Mouse (Mus musculus): ENCODE measurements around the gene Cox6a2. TPM values are rescaled to one million over a fixed set of nuclear protein-coding genes. Genes with fewer than 3 reads are reported as not detected.

Cox6a2 gene
- polyA plus RNA-seq, 2 experiments: 53.8 to 70.8 TPM

GRCm38 (mm10) chr7:128234796-128235195 lies 28.6 kb upstream of the Cox6a2 start:
- no peak for DNase-seq (ENCODE audit: low spot score)
- no peak for TF ChIP-seq POLR2A (IDR thresholded peaks at IDR 0.05; ENCODE audit: borderline replicate concordance, extremely low read depth, insufficient read depth, insufficient read length)

GRCm38 (mm10) chr7:128231741-128232140 lies 25.6 kb upstream of the Cox6a2 start:
- H3K36me3 ChIP-seq (ENCODE audit: control insufficient read depth, insufficient read depth, low read length): 0 out of 2 replicates have a peak, but pooled peaks cover 4% of the 10 kb centered on the region
- H3K4me1 ChIP-seq (ENCODE audit: control insufficient read depth, insufficient read depth, low read length): peaks cover 2% of the 10 kb centered on the region
- H3K4me3 ChIP-seq (replicated peaks; ENCODE audit: low read length): no peak overlapping the region
- no peak overlapping the region for H3K4me2 ChIP-seq (replicated peaks; ENCODE audit: low read depth, low read length, severe bottlenecking)
- no peak for TF ChIP-seq POLR2A (IDR thresholded peaks at IDR 0.05; ENCODE audit: borderline replicate concordance, extremely low read depth, insufficient read depth, insufficient read length)
- no peak overlapping the region for H3K27ac ChIP-seq (replicated peaks; ENCODE audit: low read depth, low read length)
- WGBS: 39% methylated on average over 8 of the region's 8 CpGs
- DNase-seq (ENCODE audit: low spot score) (peak; percentile 14), ATAC-seq (ENCODE audit: low FRiP score, low read depth) (no peak)
- H3K27me3 ChIP-seq (ENCODE audit: control insufficient read depth, insufficient read depth, low read length): no peaks in the 10 kb centered on the region
- no peak overlapping the region for H3K9ac ChIP-seq (ENCODE audit: low read depth, low read length, severe bottlenecking)
- no peaks in the 10 kb centered on the region for H3K9me3 ChIP-seq (ENCODE audit: control insufficient read depth, low read length)

More at GRCm38 (mm10) chr7:128234796-128235195, 28.6 kb upstream of the Cox6a2 start:
- Histone ChIP-seq H3K4me1 (ENCODE audit: control insufficient read depth, insufficient read depth, low read length) (peaks cover 13% of the 10 kb centered on the region), H3K27me3 (ENCODE audit: control insufficient read depth, insufficient read depth, low read length) (no peaks in the 10 kb centered on the region), H3K9ac (ENCODE audit: low read depth, low read length, severe bottlenecking) (no peak overlapping the region), H3K4me3 (replicated peaks; ENCODE audit: low read length) (no peak overlapping the region), H3K4me2 (replicated peaks; ENCODE audit: low read depth, low read length, severe bottlenecking) (no peak overlapping the region), H3K9me3 (ENCODE audit: control insufficient read depth, low read length) (no peaks in the 10 kb centered on the region), H3K36me3 (ENCODE audit: control insufficient read depth, insufficient read depth, low read length) (0 out of 2 replicates have a peak, but pooled peaks cover 4% of the 10 kb centered on the region), H3K27ac (replicated peaks; ENCODE audit: low read depth, low read length) (no peak overlapping the region)
- 80% methylated on average over 2 of the region's 2 CpGs for WGBS
- ATAC-seq (ENCODE audit: low FRiP score, low read depth): no peak

- DNase-seq (ENCODE audit: low spot score) (no peak), ATAC-seq (ENCODE audit: low FRiP score, low read depth) (no peak)
- Histone ChIP-seq H3K9me3 (ENCODE audit: control insufficient read depth, low read length) (no peaks in the 10 kb centered on the region), H3K4me2 (replicated peaks; ENCODE audit: low read depth, low read length, severe bottlenecking) (no peak overlapping the region), H3K4me1 (ENCODE audit: control insufficient read depth, insufficient read depth, low read length) (no peaks in the 10 kb centered on the region), H3K27ac (replicated peaks; ENCODE audit: low read depth, low read length) (no peak overlapping the region), H3K27me3 (ENCODE audit: control insufficient read depth, insufficient read depth, low read length) (no peaks in the 10 kb centered on the region), H3K9ac (ENCODE audit: low read depth, low read length, severe bottlenecking) (no peak overlapping the region), H3K36me3 (ENCODE audit: control insufficient read depth, insufficient read depth, low read length) (no peaks in the 10 kb centered on the region), H3K4me3 (replicated peaks; ENCODE audit: low read length) (no peak overlapping the region)
- TF ChIP-seq POLR2A (IDR thresholded peaks at IDR 0.05; ENCODE audit: borderline replicate concordance, extremely low read depth, insufficient read depth, insufficient read length): no peak
- 91% methylated on average over 3 of the region's 3 CpGs for WGBS
Observed at GRCm38 (mm10) chr7:128220936-128221335, 14.7 kb upstream of the Cox6a2 start.

- no peak for TF ChIP-seq POLR2A (IDR thresholded peaks at IDR 0.05; ENCODE audit: borderline replicate concordance, extremely low read depth, insufficient read depth, insufficient read length)
- Histone ChIP-seq H3K9ac (ENCODE audit: low read depth, low read length, severe bottlenecking) (no peak overlapping the region), H3K4me1 (ENCODE audit: control insufficient read depth, insufficient read depth, low read length) (no peaks in the 10 kb centered on the region), H3K27ac (replicated peaks; ENCODE audit: low read depth, low read length) (no peak overlapping the region), H3K9me3 (ENCODE audit: control insufficient read depth, low read length) (no peaks in the 10 kb centered on the region), H3K4me2 (replicated peaks; ENCODE audit: low read depth, low read length, severe bottlenecking) (no peak overlapping the region), H3K36me3 (ENCODE audit: control insufficient read depth, insufficient read depth, low read length) (no peaks in the 10 kb centered on the region), H3K27me3 (ENCODE audit: control insufficient read depth, insufficient read depth, low read length) (no peaks in the 10 kb centered on the region), H3K4me3 (replicated peaks; ENCODE audit: low read length) (no peak overlapping the region)
- ATAC-seq (ENCODE audit: low FRiP score, low read depth) (no peak), DNase-seq (ENCODE audit: low spot score) (no peak)
- WGBS: 89% methylated on average over 4 of the region's 4 CpGs
Observed at GRCm38 (mm10) chr7:128219952-128220351, 13.8 kb upstream of the Cox6a2 start.

GRCm38 (mm10) chr7:128209826-128210225 lies 3.6 kb upstream of the Cox6a2 start:
- no peaks in the 10 kb centered on the region for H3K9me3 ChIP-seq (ENCODE audit: control insufficient read depth, low read length)
- 51% methylated on average over 3 of the region's 3 CpGs for WGBS
- H3K4me2 ChIP-seq (replicated peaks; ENCODE audit: low read depth, low read length, severe bottlenecking): no peak overlapping the region
- no peak overlapping the region for H3K27ac ChIP-seq (replicated peaks; ENCODE audit: low read depth, low read length)
- no peaks in the 10 kb centered on the region for H3K27me3 ChIP-seq (ENCODE audit: control insufficient read depth, insufficient read depth, low read length)
- ATAC-seq (ENCODE audit: low FRiP score, low read depth) (no peak), DNase-seq (ENCODE audit: low spot score) (no peak)
- no peak overlapping the region for H3K9ac ChIP-seq (ENCODE audit: low read depth, low read length, severe bottlenecking)
- H3K4me1 ChIP-seq (ENCODE audit: control insufficient read depth, insufficient read depth, low read length): no peaks in the 10 kb centered on the region
- no peak for TF ChIP-seq POLR2A (IDR thresholded peaks at IDR 0.05; ENCODE audit: borderline replicate concordance, extremely low read depth, insufficient read depth, insufficient read length)
- no peaks in the 10 kb centered on the region for H3K36me3 ChIP-seq (ENCODE audit: control insufficient read depth, insufficient read depth, low read length)
- H3K4me3 ChIP-seq (replicated peaks; ENCODE audit: low read length): no peak overlapping the region

GRCm38 (mm10) chr7:128208187-128208586 lies 2.0 kb upstream of the Cox6a2 start:
- Histone ChIP-seq H3K4me1 (ENCODE audit: control insufficient read depth, insufficient read depth, low read length) (no peaks in the 10 kb centered on the region), H3K4me2 (replicated peaks; ENCODE audit: low read depth, low read length, severe bottlenecking) (no peak overlapping the region), H3K9ac (ENCODE audit: low read depth, low read length, severe bottlenecking) (no peak overlapping the region), H3K27ac (replicated peaks; ENCODE audit: low read depth, low read length) (no peak overlapping the region), H3K27me3 (ENCODE audit: control insufficient read depth, insufficient read depth, low read length) (no peaks in the 10 kb centered on the region), H3K36me3 (ENCODE audit: control insufficient read depth, insufficient read depth, low read length) (no peaks in the 10 kb centered on the region), H3K9me3 (ENCODE audit: control insufficient read depth, low read length) (no peaks in the 10 kb centered on the region), H3K4me3 (replicated peaks; ENCODE audit: low read length) (no peak overlapping the region)
- no peak for TF ChIP-seq POLR2A (IDR thresholded peaks at IDR 0.05; ENCODE audit: borderline replicate concordance, extremely low read depth, insufficient read depth, insufficient read length)
- 4% methylated on average over 4 of the region's 4 CpGs for WGBS
- peak; percentile 41; the same call in 1 of the 2 replicates for ATAC-seq (ENCODE audit: low FRiP score, low read depth)
- peak; percentile 90 for DNase-seq (ENCODE audit: low spot score)
